Mouse (Mus musculus) stomach, postnatal 0 days (tissue): ENCODE data around the gene Iyd. TPM values are rescaled to one million over a fixed set of nuclear protein-coding genes. Genes with fewer than 3 reads are reported as not detected.

Experiments
- ATAC-seq: fragments of 200-750 bp; cut with Nextera tagmentation; 2 replicates; pipeline ENCODE4 v1.8.0; 2017; ENCODE audit not compliant: low FRiP score, low TSS enrichment
- DNase-seq: peaks from one replicate; pipeline ENCODE4 v3.0.0-alpha.2; 2016; ENCODE audit warnings: low spot score
- H3K27ac ChIP-seq: fragments of 300-500 bp; sonication (generic); replicated peaks from 2 replicates; pipeline ENCODE4 v1.5.1; 2014; ENCODE audit warnings: mild to moderate bottlenecking, control low read depth
- H3K27me3 ChIP-seq: fragments of 300-500 bp; sonication (generic); 2 replicates; pipeline ENCODE4 v1.6.1; 2014; ENCODE audit warnings: low read length; ENCODE audit not compliant: control insufficient read depth, insufficient read depth
- H3K36me3 ChIP-seq: fragments of 300-500 bp; sonication (generic); 2 replicates; pipeline ENCODE4 v1.6.1; 2014; ENCODE audit warnings: low read length, mixed read lengths; ENCODE audit not compliant: control insufficient read depth, insufficient read depth
- H3K4me1 ChIP-seq: fragments of 300-500 bp; sonication (generic); replicated peaks from 2 replicates; pipeline ENCODE4 v1.6.1; 2014; ENCODE audit warnings: antibody characterized with exemption; ENCODE audit not compliant: control insufficient read depth, insufficient read depth
- H3K4me2 ChIP-seq: fragments of 300-500 bp; sonication (generic); replicated peaks from 2 replicates; pipeline ENCODE4 v1.6.1; 2014; ENCODE audit warnings: low read depth, mild to moderate bottlenecking, control low read depth, moderate library complexity
- H3K4me3 ChIP-seq: fragments of 300-500 bp; sonication (generic); 2 replicates; pipeline ENCODE4 v1.5.1; 2014; ENCODE audit warnings: low read depth, low read length, control low read depth
- H3K9ac ChIP-seq: fragments of 300-500 bp; sonication (generic); 2 replicates; pipeline ENCODE4 v1.6.1; 2014; ENCODE audit warnings: mild to moderate bottlenecking, low read length, control low read depth, mixed read lengths
- H3K9me3 ChIP-seq: fragments of 300-500 bp; sonication (generic); 2 replicates; pipeline ENCODE4 v1.6.1; 2016; ENCODE audit warnings: low read length; ENCODE audit not compliant: control insufficient read depth
- CTCF ChIP-seq: IDR thresholded peaks from 2 replicates; pipeline ENCODE4 v1.5.1; 2016; ENCODE audit warnings: antibody characterized with exemption, low read depth, mild to moderate bottlenecking, moderate library complexity
- EP300 ChIP-seq: optimal IDR thresholded peaks from 2 replicates; pipeline ENCODE3; 2016; ENCODE audit warnings: antibody characterized with exemption
- WGBS: fragments of 180-500 bp; shearing (Covaris S2); extraction: QIAGEN DNeasy Blood & Tissue Kit; methylation state at CpG from one replicate; pipeline ENCODE4 v1.1.7; 2014; 5-methylcytosine and 5-hydroxymethylcytosine counted together
- polyA plus RNA-seq: library from polyadenylated mRNA; unstranded; fragments of >200 nt; fragmentation: Nextera tagmentation; extraction: Ambion mirVana; gene quantifications from 2 replicates; pipeline ENCODE4 v1.2.1, GENCODE M21; 2015

The Iyd gene
- polyA plus RNA-seq, 1 experiment from 2014 or later = 33.5 TPM

DNA sequence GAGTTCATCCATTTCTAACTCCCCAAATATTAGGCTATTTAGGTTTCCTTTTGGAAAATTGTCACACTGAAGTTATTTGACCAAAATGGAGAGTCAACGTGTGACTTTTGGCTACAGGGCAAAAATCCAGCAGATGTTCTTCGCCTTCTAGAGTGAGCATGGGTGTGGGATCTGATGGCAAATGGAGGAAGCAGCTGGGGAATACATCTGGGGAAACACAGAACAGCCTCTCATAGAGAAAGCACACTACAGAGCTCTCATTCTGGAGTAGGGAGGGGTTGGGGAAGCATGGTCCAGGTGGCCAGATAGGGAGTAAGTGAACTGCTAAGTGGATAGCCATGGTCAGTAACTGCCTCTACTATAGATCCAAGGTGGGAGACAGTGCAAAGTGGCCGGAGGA lies 50.6 kb downstream of the Iyd start:
- ATAC-seq (no peak), DNase-seq (no peak)
- H3K4me1 ChIP-seq = no peaks in the 10 kb centered on the region; the same call in 1 of the 2 replicates
- no peak overlapping the region for H3K4me2 ChIP-seq
- no peak for TF ChIP-seq CTCF
- no peak for TF ChIP-seq EP300
- WGBS = 71% methylated on average over 3 of the region's 3 CpGs
- H3K9ac ChIP-seq = no peak overlapping the region
- no peaks in the 10 kb centered on the region for H3K9me3 ChIP-seq
- no peak overlapping the region for H3K27ac ChIP-seq
- no peaks in the 10 kb centered on the region for H3K27me3 ChIP-seq
- H3K4me3 ChIP-seq = no peak overlapping the region
- H3K36me3 ChIP-seq = no peaks in the 10 kb centered on the region

DNA sequence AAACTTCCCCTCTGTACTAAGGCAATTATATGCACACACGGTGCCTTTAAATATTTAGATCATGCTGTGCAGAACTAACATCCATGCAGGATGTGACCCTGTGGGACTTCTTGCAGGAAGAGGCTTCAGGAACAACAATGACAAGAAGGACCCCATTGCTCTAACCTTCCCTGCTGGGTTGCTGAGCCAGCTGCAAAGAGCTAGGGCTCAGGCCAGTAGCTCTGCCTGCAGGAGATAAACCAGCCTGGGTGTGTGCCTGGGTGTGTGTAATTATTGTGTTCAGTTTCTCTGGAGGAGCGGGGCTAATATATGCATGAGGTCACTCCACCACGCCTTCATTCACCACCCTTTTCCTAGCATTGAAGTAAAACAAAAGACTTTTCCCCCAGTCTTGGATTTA lies 51.8 kb downstream of the Iyd start:
- Histone ChIP-seq H3K9me3 (no peaks in the 10 kb centered on the region), H3K36me3 (no peaks in the 10 kb centered on the region), H3K27me3 (no peaks in the 10 kb centered on the region), H3K4me1 (no peaks in the 10 kb centered on the region; the same call in 1 of the 2 replicates), H3K4me2 (no peak overlapping the region), H3K9ac (no peak overlapping the region), H3K27ac (no peak overlapping the region), H3K4me3 (no peak overlapping the region)
- TF ChIP-seq EP300 = no peak
- no peak for TF ChIP-seq CTCF
- DNase-seq (peak; percentile 16), ATAC-seq (peak; percentile 60; the same call in 1 of the 2 replicates)
- WGBS = 23% methylated on average over 3 of the region's 3 CpGs

DNA sequence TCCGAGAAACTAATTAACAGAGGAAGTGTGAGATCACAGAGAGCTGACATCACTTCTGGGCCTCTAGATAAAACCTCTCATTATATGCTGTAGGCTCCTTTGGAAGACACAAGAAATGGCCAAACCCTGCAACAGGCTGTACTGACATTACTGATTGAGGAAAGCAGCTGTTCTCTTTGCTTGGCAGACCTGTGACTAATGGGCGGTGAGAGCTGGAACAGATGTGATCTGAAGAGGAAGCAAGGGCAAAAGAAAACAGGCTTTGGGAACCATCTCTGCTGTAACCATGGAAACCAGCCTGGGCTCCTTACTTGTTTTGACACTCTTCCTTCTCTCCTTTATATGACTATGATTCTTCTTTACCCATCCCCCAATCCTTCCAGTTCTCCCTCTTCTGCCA lies 56.7 kb downstream of the Iyd start:
- WGBS = 58% methylated on average over 2 of the region's 2 CpGs
- DNase-seq = no peak
- TF ChIP-seq EP300 (no peak), CTCF (no peak)

DNA sequence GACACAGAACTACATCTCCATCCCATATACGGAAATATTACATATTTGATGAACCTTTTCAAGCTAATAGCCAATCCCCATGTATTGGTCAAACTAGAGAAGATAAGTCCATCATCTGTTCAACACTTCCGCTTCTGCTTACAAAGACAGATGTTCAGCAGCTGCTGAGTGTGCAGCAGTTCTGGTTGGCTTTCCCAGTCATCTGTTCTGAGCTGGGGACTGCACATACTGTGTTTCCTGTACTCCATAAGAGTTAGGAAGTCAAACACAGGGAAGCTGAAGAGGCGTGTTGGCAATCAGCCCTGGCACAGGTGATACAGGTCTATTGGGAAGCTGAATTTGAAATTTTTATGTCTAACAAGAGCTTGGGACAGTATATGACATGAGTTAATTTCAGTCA lies 57.7 kb downstream of the Iyd start:
- no peak overlapping the region for H3K4me2 ChIP-seq
- TF ChIP-seq EP300 (no peak), CTCF (no peak)
- no peak overlapping the region for H3K27ac ChIP-seq
- no peaks in the 10 kb centered on the region for H3K27me3 ChIP-seq
- H3K36me3 ChIP-seq = no peaks in the 10 kb centered on the region
- 74% methylated on average over 3 of the region's 3 CpGs for WGBS
- H3K4me1 ChIP-seq = no peaks in the 10 kb centered on the region
- ATAC-seq (no peak), DNase-seq (no peak)
- no peak overlapping the region for H3K4me3 ChIP-seq
- no peak overlapping the region for H3K9ac ChIP-seq
- H3K9me3 ChIP-seq = no peaks in the 10 kb centered on the region

More for the DNA sequence above, 56.7 kb downstream of the Iyd start:
- H3K4me1 ChIP-seq = no peaks in the 10 kb centered on the region; the same call in 1 of the 2 replicates
- H3K9me3 ChIP-seq = no peaks in the 10 kb centered on the region
- H3K9ac ChIP-seq = no peak overlapping the region
- H3K27me3 ChIP-seq = no peaks in the 10 kb centered on the region
- no peak overlapping the region for H3K4me3 ChIP-seq
- no peak for ATAC-seq
- no peak overlapping the region for H3K4me2 ChIP-seq
- no peak overlapping the region for H3K27ac ChIP-seq
- H3K36me3 ChIP-seq = no peaks in the 10 kb centered on the region

Other genes with a start within 250 kb of the Iyd start
- 2.7 and 2.9 TPM in 2 replicates for gene Ppp1r14c, start 174.2 kb upstream of the Iyd start, polyA plus RNA-seq
- 4.7 and 4.8 TPM in 2 replicates for gene Plekhg1, start 200.1 kb downstream of the Iyd start, polyA plus RNA-seq